40 mouse cellular contexts compared by ENCODE assay signal in genomic region chr15:10969439-10969838, GRCm38 (mm10). TPM values are rescaled to one million over a fixed set of nuclear protein-coding genes. Genes with fewer than 3 reads are reported as not detected.
"Had no signal": no experiment of that assay in that cellular context is flagged by ENCODE, and none has a peak within 500 bp of the region (broad histone marks: within the 10 kb centered on the region; RNA-seq: fewer than 3 reads in every experiment).

No protein-coding gene starts in this region.

- DNase-seq: gastrocnemius, adult 2 months; gastrocnemius, postnatal 10 days; gastrocnemius, postnatal 25 days; heart, adult 11 months; heart, adult 2 months; heart, postnatal 10 days; heart, postnatal 4 days; kidney, adult 11 months; kidney, adult 2 months; kidney, adult 9 months; kidney, postnatal 14 days; kidney, postnatal 36 days; layer of hippocampus, adult 9-11 months; layer of hippocampus, postnatal 36 days; left cerebral cortex, postnatal 4 days had no signal

- ATAC-seq: hindbrain, embryonic 16.5 days; liver, embryonic 12.5 days had no signal

- H3K9me3 ChIP-seq: heart, embryonic 12.5 days; hindbrain, embryonic 10.5 days; hindbrain, embryonic 12.5 days; kidney, embryonic 15.5 days; limb, embryonic 13.5 days; limb, embryonic 15.5 days; liver, embryonic 12.5 days had no signal

- H3K27me3 ChIP-seq: heart, embryonic 12.5 days; hindbrain, embryonic 12.5 days; kidney, embryonic 15.5 days; limb, embryonic 13.5 days; limb, embryonic 15.5 days; liver, embryonic 12.5 days had no signal

- H3K9ac ChIP-seq: heart, embryonic 12.5 days; hindbrain, embryonic 12.5 days; hindbrain, embryonic 14.5 days; kidney, embryonic 15.5 days; limb, embryonic 13.5 days; limb, embryonic 15.5 days; liver, embryonic 12.5 days; liver, embryonic 14.5 days had no signal

- H3K4me2 ChIP-seq: heart, embryonic 12.5 days; hindbrain, embryonic 12.5 days; hindbrain, embryonic 14.5 days; kidney, embryonic 15.5 days; limb, embryonic 13.5 days; limb, embryonic 15.5 days; liver, embryonic 12.5 days had no signal

- H3K4me1 ChIP-seq: heart, embryonic 12.5 days; hindbrain, embryonic 10.5 days; hindbrain, embryonic 12.5 days; kidney, embryonic 15.5 days; limb, embryonic 13.5 days; limb, embryonic 15.5 days; liver, embryonic 12.5 days had no signal

- H3K27ac ChIP-seq: gastrocnemius, adult 2 months; heart, adult 2 months; hindbrain, embryonic 10.5 days; hindbrain, embryonic 12.5 days; hindbrain, embryonic 14.5 days; kidney, embryonic 15.5 days; kidney, postnatal 0 days; limb, embryonic 13.5 days; limb, embryonic 15.5 days; liver, embryonic 12.5 days; liver, embryonic 14.5 days had no signal

- H3K36me3 ChIP-seq: heart, embryonic 12.5 days; hindbrain, embryonic 10.5 days; hindbrain, embryonic 12.5 days; kidney, embryonic 15.5 days; limb, embryonic 13.5 days; limb, embryonic 15.5 days; liver, embryonic 12.5 days had no signal

- H3K4me3 ChIP-seq: gastrocnemius, adult 2 months; heart, adult 2 months; heart, embryonic 12.5 days; hindbrain, embryonic 10.5 days; hindbrain, embryonic 12.5 days; kidney, embryonic 15.5 days; limb, embryonic 13.5 days; limb, embryonic 15.5 days; liver, embryonic 12.5 days had no signal

RNA-seq across cellular contexts. Expression of gene C1qtnf3, which starts 17.3 kb away (rescaled TPM):
- total RNA-seq: heart, adult 2 months; layer of hippocampus, adult 18-20 months; layer of hippocampus, postnatal 36 days; left cerebral cortex, adult 18-20 months; left cerebral cortex, postnatal 25 days; liver, adult 2 months had no signal

RNA-seq across cellular contexts. Expression of gene Slc45a2, which starts 31.1 kb away (rescaled TPM):
- total RNA-seq: gastrocnemius, adult 2 months; gastrocnemius, postnatal 10 days; gastrocnemius, postnatal 25 days; heart, adult 2 months; heart, postnatal 10 days; heart, postnatal 25 days; layer of hippocampus, adult 18-20 months; layer of hippocampus, adult 8-10 months; layer of hippocampus, postnatal 14 days; layer of hippocampus, postnatal 36 days; left cerebral cortex, adult 8-10 months; left cerebral cortex, postnatal 10 days; left cerebral cortex, postnatal 25 days; left cerebral cortex, postnatal 4 days had no signal
- polyA plus RNA-seq: heart, adult 2 months; heart, embryonic 12.5 days; heart, embryonic 14.5 days; heart, embryonic 16.5 days; intestine, embryonic 14.5 days; large intestine, adult 2 months; limb, embryonic 11.5 days had no signal
